Mouse (Mus musculus) fat pad, adult 2 months (tissue): ENCODE results near the gene Adgrg3.
A peak's percentile ranks its signal among the peaks of the same experiment; 100 is the strongest.

Experiments
- DNase-seq: peaks from one replicate; pipeline ENCODE4 v3.0.0-alpha.2; 2011; ENCODE audit warnings: low read depth, low spot score; ENCODE audit errors: extremely low read depth

Adgrg3 gene

DNA sequence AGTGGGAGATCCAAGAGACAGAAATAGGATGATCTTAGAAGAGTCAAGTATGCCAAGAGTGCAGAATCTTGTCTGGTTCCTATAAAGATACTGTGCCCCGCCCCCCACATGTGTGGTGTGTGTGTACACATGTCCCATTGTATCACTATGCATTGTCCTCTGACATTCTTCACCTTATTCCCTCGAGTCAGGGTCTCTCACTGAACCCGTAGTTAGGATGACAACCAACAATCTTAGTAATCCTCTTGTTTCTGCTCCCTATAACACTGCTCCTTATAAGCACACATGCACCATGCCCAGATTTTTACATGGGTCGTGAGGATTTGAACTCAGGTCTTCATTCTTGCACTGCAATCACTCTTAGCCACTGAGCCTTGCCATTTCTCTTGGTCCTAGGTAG lies 61.8 kb downstream of the Adgrg3 start:
- DNase-seq: no peak

DNA sequence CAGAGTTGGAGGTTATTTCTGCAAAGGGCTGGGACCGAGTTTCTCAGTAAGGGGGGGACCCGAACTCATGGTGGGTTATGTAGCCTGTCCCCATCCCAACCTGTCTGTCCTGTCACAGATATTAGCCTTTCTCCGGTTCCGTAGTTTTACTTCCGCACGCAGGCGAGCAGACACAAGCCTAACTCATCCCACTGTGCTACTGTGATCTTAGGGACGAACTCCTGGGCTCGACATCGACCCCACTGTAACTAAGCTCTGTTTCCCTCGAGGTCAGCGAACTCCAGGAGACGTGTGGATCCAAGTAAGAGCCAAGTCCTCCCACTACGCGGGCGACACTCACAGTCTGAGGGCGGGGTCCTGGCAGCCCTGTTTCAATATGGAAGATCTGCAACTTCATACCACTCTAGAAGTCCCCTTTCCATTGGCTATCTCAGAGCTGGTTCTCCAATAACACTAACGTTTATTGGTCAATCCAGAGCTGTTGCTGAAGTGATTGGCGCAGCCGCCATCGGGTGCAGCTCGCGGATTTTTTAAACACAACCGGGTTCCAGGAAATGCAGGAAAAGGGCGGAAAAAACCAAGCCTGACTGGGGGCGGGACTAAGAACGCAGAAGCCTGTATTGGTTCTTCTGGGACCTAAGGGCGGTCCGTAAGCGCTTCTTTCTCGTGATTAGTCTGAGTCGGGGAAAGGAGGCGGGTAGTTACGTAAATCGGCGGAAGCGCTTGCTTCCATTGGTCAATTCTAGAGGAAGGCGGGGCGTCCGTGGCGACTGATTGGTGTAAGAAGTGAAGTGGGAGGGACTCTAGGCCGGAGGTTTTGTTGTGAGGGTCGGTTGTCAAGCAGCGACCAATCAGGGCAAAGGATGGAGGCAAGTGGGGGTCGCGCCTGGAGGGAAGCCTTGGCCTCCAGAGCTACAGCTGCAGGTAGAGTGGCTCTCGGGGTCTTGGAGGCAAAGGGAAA lies 63.2 kb downstream of the Adgrg3 start, which contains the start of gene Katnb1:
Gene Katnb1, plus strand, starts transcription at position 806 of the 961 bp plus-strand sequence.
- peak; percentile 100 for DNase-seq

DNA sequence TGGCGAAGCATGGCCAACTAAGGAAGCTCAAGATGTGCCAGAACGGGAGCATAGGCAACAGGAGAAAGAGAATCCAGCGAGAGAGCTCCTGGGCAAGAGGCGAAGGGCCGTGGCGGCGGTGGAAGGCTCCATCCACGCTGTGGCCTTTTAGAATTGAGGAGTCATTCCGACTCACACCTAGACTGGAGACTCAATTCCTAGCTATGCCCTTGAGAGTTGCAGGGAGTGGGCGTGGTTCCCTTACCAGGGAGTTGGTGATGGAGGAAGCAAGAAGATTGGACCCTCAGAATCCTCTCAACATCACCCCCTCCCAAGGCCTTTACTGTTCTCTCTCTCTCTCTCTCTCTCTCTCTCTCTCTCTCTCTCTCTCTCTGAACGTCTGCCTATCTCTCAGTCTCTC lies 64.2 kb downstream of the Adgrg3 start:
- no peak for DNase-seq

DNA sequence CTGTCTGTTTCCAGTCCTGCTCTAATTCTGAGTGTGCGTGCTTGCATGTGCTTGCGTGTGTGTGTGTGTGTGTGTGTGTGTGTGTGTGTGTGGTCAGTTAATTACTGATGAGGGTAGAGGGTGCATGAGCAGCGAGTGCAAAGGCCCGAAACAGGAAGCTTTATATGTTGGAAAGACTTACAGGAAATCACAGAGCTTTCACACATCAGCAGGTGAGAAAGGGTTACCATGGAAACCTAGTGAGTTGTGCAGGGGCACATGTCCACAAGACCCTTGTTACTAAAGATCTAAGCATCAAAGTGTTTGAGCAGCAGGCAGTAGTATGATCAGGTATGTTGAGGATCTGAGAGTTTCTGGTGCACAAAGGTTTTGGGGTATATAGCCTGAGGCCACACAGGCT lies 66.8 kb downstream of the Adgrg3 start:
- no peak for DNase-seq

DNA sequence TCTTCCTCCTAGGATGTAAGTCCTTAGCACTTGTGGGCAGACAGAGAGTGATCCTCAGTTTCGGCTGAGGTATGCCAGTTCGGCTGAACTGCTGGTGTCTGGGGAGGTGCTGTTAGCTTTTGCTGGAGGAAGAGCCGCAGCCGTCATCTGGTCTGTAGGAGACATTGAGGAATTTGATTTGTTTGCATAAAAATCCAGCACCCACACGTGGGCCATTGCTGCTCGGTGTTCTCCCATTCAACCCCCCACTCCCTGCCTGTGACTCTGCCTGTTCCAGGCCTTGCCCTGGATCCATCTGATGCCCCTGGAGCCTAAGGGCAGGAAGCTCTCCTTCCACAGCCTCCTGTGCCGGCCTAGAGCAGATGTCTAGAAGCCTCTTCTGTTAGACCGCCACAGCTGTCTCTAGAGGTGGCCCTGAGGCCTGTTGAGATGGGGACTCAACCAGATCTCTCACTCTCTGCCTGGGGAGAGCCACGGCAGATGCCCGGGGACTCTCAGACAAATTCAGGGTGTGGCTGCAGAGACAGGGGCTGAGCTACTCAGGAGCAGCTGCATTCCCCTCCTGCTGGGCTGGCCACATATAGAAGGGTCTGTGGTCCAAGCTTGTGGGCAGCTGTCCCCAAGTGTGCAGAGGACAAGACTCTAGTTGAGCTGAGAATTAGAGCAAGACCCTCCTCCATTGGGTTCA lies 67.4 kb downstream of the Adgrg3 start:
- no peak for DNase-seq

DNA sequence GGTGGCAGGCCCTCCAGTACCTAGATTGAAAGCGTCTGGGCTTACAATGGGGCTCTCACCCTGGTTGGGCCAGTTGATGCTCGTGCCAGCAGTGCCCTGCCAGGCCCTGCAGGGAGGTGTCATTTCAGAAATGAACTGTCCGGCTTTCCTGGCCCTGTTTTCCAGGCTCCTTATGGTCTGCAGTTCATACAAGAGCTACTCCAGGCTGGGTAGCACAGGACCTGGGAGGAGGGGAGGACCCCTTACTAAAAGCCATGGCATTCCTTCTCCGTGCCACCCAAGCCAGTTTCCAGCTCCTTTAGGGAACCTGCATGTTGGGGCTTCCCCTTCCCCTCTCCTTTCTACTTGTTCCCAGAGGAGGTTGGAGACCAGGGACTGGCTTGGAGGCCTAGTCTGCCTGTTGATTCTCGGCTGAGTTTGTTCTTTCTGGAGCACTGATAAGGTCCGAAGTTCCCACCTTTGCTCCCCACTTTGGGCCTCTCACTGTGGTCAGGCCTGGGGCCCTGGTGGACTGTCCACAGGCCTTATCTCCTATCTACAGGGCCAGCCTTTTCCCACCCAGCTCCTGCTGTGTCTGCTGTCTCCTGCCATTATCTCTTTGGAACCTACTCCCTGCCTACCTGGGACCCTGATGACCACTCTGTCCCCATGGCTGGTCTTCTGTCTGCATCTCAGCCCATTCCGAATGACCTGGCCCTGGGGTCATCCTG lies 68.1 kb downstream of the Adgrg3 start:
- no peak for DNase-seq

DNA sequence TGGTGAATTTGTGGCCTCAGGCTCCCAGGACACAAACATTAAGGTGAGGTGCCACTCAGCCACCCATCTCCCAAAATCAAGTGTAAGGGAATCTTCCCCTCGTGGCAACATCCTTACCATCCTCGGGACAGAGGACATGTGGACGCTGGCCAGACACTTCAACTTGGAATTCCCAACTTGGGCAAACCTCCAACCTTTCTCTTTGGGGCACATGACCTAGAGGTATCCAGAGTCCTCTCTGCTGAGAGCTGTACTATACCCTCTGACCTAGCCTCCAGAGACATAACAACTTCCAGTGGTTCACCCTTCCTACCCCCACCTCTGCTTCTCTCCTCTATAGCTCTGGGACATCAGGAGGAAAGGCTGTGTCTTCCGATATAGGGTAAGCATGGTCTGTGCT lies 76.1 kb downstream of the Adgrg3 start:
- DNase-seq: no peak
